Mouse (Mus musculus) activated CD4-positive, CD25-positive, alpha-beta regulatory T cell, adult 9 weeks (primary cell): ENCODE results near the gene Maf. TPM values are rescaled to one million over a fixed set of nuclear protein-coding genes. Genes with fewer than 3 reads are reported as not detected.

Experiments used
- polyA plus RNA-seq: library from polyadenylated mRNA; unstranded; fragments of 100-300 nt; shearing (Covaris generic); gene quantifications from one replicate; pipeline ENCODE4 v1.2.1, GENCODE M21; 2017

Gene Maf
- 39.3 TPM for polyA plus RNA-seq

GRCm38 (mm10) chr8:115707731-115708590 lies at the start of gene Maf:
Gene Maf (minus strand): TSS chr8:115707794.

